10 mouse cellular contexts compared by ENCODE assay signal in genomic region chr13:48594605-48595004, GRCm38 (mm10). TPM values are rescaled to one million over a fixed set of nuclear protein-coding genes. Genes with fewer than 3 reads are reported as not detected.
DNase-seq lines count a peak whose midpoint lies in the region; ATAC-seq and TF ChIP-seq lines count a peak whose summit lies in the region.
"Had no signal": no experiment of that assay in that cellular context is flagged by ENCODE, and none has a peak within 500 bp of the region (broad histone marks: within the 10 kb centered on the region; RNA-seq: fewer than 3 reads in every experiment).

No protein-coding gene starts in this region.

- no peaks in the 10 kb centered on the region for H3K4me1 ChIP-seq in forebrain, postnatal 0 days (ENCODE audit: insufficient read depth)
- peaks cover 26% of the 10 kb centered on the region for H3K4me1 ChIP-seq in neural tube, embryonic 15.5 days

- 0 out of 2 replicates have a peak overlapping the region, but pooled peaks have one; percentile 3 for H3K27ac ChIP-seq in gastrocnemius, adult 2 months
- 0 out of 2 replicates have a peak overlapping the region, but pooled peaks have one; percentile 9 for H3K27ac ChIP-seq in forebrain, postnatal 0 days (ENCODE audit: low read depth, low read length)
- peak overlapping the region; percentile 77 for H3K27ac ChIP-seq in neural tube, embryonic 15.5 days (replicated peaks)
- H3K27ac ChIP-seq: heart, embryonic 13.5 days had no signal

- intact Hi-C loops in gastrocnemius, adult 2 months (cut with DNase I) = no loop called here

- DNase-seq in gastrocnemius, adult 2 months = no peak
- DNase-seq in gastrocnemius, postnatal 10 days = no peak
- DNase-seq in forebrain, postnatal 0 days = peak; percentile 49
- DNase-seq in left cerebral cortex, adult 9 months (ENCODE audit: low spot score in 2 of 2) = peak; percentile 64
- no peak for DNase-seq in heart, adult 18-20 months
- DNase-seq in lung, postnatal 10 days = no peak
- DNase-seq in urinary bladder, postnatal 36 days (ENCODE audit: low spot score in 2 of 2) = no peak
- DNase-seq: kidney, adult 11 months had no signal

- peaks cover 21% of the 10 kb centered on the region; the same call in 1 of the 2 replicates for H3K36me3 ChIP-seq in forebrain, postnatal 0 days (ENCODE audit: insufficient read depth)
- peaks cover 22% of the 10 kb centered on the region for H3K36me3 ChIP-seq in neural tube, embryonic 15.5 days

- H3K9ac ChIP-seq in forebrain, postnatal 0 days = no peak overlapping the region
- no peak overlapping the region for H3K9ac ChIP-seq in neural tube, embryonic 15.5 days (replicated peaks)
- H3K9ac ChIP-seq: heart, embryonic 13.5 days had no signal

- no peak overlapping the region for H3K4me3 ChIP-seq in gastrocnemius, adult 2 months
- H3K4me3 ChIP-seq in forebrain, postnatal 0 days (ENCODE audit: low read depth, low read length) = no peak overlapping the region
- H3K4me3 ChIP-seq in neural tube, embryonic 15.5 days (replicated peaks) = no peak overlapping the region
- H3K4me3 ChIP-seq: heart, embryonic 13.5 days had no signal

- no peak for TF ChIP-seq CTCF in gastrocnemius, adult 2 months (IDR thresholded peaks at IDR 0.05)
- no peak for TF ChIP-seq CTCF in forebrain, postnatal 0 days (IDR thresholded peaks at IDR 0.05; ENCODE audit: low read depth)

- peak; percentile 58 for ATAC-seq in forebrain, postnatal 0 days
- ATAC-seq in neural tube, embryonic 15.5 days (ENCODE audit: low FRiP score) = peak; percentile 70

- no peaks in the 10 kb centered on the region for H3K27me3 ChIP-seq in forebrain, postnatal 0 days (ENCODE audit: insufficient read depth, low read length)
- no peaks in the 10 kb centered on the region for H3K27me3 ChIP-seq in neural tube, embryonic 15.5 days (replicated peaks)
- H3K27me3 ChIP-seq: heart, embryonic 13.5 days had no signal

- 31% methylated on average over 7 of the region's 7 CpGs for WGBS in forebrain, postnatal 0 days
- WGBS in neural tube, embryonic 15.5 days = 27% methylated on average over 7 of the region's 7 CpGs

- no peaks in the 10 kb centered on the region for H3K9me3 ChIP-seq in forebrain, postnatal 0 days (ENCODE audit: low read length)
- no peaks in the 10 kb centered on the region for H3K9me3 ChIP-seq in neural tube, embryonic 15.5 days (replicated peaks)
- H3K9me3 ChIP-seq: heart, embryonic 13.5 days had no signal

- H3K4me2 ChIP-seq in forebrain, postnatal 0 days (ENCODE audit: low read depth) = no peak overlapping the region
- H3K4me2 ChIP-seq in neural tube, embryonic 15.5 days = no peak overlapping the region
- H3K4me2 ChIP-seq: heart, embryonic 13.5 days had no signal

RNA-seq across cellular contexts. Expression of gene Ptpdc1, which starts 30.9 kb away (rescaled TPM):
- total RNA-seq in gastrocnemius, adult 2 months (2021) = 1 to 10 TPM; 3.2 to 4.7 TPM
- total RNA-seq in gastrocnemius, postnatal 10 days (2021) = 10 to 100 TPM in 1 of 2 experiments, 1 to 10 TPM in 1; 8.1 to 10.4 TPM
- total RNA-seq in forebrain, postnatal 0 days (2014; rRNA removed) = 19.5 and 36.4 TPM in 2 replicates
- polyA plus RNA-seq in forebrain, postnatal 0 days (2015; fragmentation: Nextera tagmentation; extraction: Ambion mirVana) = 8.5 and 12.4 TPM in 2 replicates
- polyA plus RNA-seq in neural tube, embryonic 15.5 days (2015; fragmentation: Nextera tagmentation; extraction: Ambion mirVana) = 15.2 and 17.5 TPM in 2 replicates
- total RNA-seq in heart, adult 18-20 months (2021) = 1 to 10 TPM; 5.0 to 6.4 TPM

Comparison
In these comparisons a context has a peak if more than half of its experiments do, and no peak if none do; other contexts are left out.
1. DNase-seq: peak in forebrain, postnatal 0 days (single experiment) and left cerebral cortex, adult 9 months (2 of 2); none in gastrocnemius, adult 2 months (single experiment), gastrocnemius, postnatal 10 days (single experiment), heart, adult 18-20 months (0 of 2), lung, postnatal 10 days (single experiment) and urinary bladder, postnatal 36 days (0 of 2).
2. H3K27ac ChIP-seq: peak in every context shown above with its lines; median percentile 77 in neural tube, embryonic 15.5 days; 9 in forebrain, postnatal 0 days; 3 in gastrocnemius, adult 2 months.